Mouse (Mus musculus): Measurements from ENCODE around the gene Zfp62.
"Not testable (repeated sequence)": the region's sequence is repeated elsewhere in the genome, so short reads cannot be mapped to it uniquely, and the experiment has no call there.

Zfp62 gene

DNA sequence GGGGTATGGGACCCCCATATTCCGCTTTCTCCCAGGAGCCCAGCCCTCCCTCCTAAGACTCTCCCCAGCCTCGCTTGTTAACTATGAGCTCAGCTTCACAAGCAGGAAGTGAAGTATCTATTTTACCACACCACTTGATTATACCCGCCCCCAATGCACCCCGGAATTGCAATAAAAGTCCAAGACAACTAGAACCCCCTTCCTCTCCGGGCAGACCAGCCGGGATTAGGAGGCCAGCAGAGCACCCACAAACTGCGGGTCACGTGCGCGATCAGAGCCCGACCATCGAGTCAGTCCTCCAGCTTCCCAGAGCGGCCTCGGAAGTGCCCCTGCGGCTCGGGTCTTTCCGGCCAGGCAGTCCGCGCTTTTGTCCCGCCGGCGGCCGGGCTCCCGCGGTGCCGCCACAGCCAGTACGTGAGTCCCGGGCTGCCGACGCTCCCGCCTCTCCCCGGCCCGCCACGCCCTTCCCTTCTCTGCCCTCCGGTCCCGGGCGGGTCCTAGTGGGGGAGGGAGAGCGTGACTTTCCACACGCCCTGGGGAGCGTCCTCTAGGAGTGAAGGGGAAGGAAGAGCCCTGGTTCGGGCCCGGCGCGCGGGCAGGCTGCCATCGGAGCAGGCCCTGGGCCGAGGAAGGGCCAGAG, at the start of gene Zfp62:
Gene Zfp62 (plus strand): TSS at position 164 of the 640 bp plus-strand sequence.
- DNase-seq = peak; percentile 96

DNA sequence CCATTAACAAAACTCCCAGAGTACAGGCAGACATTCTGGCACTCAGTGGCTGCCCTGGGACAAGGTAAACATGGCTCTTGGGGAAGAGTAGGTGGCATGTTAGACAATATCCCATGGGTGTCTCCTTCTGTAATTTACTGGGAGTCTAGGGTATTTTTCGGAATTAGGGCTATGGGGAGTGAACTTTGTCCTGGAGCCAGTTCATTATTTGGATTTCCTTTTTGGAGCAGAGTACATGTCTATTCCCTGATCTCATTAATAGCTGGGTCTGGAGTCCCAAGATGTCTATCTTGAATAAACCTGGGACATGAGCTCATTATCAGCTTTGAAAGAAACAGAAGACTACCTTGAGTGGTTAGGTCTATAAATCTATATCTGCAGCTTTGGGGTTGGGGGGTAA, 49.0 kb upstream of the Zfp62 start, which contains the start of gene Olfr1394:
Gene Olfr1394 (plus strand): TSS at position 301 of the 400 bp plus-strand sequence.
- no peak for DNase-seq

DNA sequence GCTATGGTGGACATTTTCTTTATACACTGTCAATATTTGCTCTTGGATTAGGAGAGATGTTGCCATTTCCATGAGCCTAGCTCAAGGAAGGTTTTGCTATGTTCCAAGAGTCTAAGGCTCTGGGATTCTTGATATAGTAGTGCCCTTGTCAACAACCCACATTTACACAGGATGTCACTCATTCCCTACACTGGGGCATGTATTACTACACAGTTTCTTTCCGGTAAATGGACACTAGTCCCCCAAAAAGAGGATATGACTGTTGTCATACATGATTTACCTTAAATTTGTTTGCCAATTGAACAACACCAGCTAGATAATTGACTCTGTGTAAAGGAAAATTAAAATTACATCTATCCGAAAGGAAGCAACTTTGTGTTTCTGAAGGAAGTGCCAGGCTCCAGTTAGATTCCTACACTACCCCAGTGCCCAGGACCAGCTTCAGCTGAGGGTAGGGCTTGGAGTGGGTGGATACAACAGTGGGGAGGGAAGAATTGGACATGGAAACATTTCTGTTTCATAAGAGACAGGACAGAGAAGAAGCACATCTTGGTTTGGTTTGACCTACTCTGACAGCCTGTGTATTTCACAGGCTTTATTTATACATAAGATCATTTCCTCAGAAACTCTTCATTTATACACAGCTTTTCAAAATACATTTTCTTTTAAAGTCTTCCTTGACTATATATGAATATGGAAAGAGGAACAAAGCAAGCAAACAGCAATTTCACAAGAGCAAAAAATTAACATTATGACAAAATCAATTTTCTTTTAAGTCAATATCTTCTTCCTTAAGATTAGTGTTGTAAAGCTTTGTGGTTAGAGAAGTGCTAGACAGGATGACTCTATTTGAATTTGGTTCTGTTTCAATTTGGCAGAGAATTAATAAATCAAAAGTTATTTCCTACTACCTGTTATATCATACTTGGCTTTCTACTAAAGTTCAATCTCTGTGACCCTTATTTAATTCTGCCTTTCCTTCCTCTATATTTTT, 46.0 kb upstream of the Zfp62 start:
- no peak for DNase-seq

DNA sequence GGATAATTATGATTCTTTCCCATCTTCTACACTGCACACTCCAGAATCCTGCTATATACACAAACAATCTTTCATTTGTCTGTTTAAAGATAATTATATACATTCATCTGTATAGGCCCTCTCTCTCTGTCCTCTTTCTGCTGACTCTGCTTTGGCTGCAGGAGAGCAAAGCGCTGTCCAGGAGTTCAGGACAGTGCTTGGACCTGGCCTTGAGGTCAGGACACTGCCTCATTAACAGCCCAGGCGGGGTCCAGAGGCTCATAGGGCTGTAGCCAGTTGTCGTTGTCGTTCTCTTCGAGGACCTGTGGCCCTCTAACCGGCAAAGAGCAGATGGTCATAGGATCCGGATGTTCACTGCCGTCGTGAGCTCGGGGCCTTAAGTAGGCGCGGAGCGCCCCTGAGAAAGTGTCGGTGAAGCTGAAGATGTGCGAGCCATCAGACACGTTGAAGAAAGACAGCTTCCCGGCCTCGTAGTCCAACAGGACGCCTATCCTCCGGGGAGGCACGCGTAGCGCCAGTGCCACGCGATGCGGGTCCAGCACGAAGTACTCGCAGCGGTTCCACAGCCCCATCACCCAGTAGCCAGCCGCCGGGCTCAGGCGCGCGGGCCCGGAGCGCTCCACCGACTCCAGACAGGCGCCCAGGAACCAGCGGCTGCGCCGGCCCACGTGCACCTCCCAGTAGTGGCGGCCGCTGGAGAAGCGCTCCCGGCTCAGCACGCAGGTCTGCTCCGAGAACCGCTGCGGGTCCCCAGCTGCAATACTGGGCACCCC, 34.1 kb upstream of the Zfp62 start:
- DNase-seq = peak; percentile 15

DNA sequence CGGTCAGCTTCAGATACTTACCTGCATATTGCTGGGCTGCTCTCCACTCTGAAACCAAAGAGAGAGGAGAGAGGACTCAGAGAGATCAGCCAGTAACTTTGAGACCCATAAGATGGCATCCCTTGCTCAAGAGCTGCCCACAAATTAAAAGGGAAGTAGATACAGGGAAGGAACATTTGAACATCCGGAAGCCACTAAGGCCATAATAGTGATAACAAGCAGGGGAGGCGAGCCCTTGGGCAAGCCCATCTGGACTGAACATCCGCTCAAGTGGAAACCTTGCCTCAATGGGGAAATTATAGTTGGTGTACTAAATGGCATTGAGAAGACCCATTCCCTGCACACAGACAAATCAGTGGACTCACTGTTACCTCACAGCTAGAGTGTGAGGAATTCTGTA, 32.5 kb upstream of the Zfp62 start:
- DNase-seq = no peak

DNA sequence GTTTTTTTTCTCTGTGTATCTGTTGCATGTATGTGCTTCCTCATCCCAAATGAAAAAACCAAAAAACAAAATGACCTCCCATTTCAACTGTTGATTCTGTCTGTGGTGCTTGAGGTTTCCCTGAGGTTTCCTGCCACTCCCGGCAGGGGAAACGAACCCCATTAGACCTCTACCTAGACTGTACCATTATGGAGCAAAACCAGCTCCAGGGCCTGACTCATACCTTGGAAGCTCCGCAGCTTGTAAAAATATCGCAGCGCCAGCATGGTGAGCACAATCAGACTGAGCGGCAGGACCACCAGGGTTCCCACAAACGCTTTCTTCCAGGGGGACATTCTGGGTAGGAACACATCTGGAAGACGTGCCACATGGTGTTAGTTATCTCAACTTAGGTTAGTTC, 27.7 kb upstream of the Zfp62 start:
- DNase-seq = no peak

DNA sequence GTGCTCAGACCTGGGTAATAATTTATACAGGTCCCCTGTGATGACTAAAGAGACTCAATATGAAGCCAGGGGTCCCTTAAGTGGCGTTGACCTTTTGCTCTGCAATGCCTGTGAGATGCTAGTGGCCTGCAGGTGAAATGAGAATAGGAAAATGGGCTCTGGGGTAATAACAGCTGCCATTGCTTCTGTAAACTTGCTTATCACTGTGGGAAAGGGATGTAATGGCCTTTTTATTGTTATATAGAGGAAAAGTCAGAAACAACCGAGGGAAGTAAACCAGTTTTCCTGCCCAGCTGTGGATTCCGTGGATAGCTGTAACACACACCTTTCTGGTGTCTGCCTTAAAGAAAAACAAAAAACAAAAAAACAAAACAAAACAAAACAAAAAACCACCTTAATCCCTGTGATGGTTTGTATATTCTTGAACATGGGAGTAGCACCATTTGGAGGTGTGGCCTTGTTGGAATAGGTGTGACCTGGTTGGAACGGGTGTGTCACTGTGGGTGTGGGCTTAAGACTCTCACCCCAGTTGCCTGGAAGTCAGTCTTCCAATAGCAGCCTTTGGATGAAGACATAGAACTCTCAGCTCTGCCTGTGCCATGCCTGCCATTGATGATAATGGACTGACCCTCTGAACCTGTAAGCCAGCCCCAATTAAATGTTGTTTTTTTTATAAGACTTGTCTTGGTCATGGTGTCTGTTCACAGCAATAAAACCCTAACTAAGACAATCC, 26.9 kb upstream of the Zfp62 start:
- not testable (repeated sequence) for DNase-seq

DNA sequence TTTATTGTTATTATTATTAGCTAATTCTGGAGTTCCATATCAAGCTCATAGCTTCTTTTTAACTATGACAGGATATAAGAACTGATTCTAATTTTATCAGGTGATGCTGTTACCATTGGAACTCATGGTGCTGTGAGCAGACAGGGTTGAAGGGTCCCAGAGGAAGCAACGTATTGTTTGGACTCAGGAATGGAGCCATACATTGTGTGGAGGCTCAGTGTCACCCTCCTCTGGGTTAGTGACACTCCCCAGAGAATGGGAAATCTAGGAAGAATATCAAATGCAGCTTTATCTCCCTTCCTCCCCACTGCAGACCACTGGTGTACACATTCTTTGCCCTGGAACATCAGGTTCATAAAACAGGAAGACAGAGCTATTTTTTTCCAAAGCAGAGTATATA, 19.9 kb upstream of the Zfp62 start:
- no peak for DNase-seq

DNA sequence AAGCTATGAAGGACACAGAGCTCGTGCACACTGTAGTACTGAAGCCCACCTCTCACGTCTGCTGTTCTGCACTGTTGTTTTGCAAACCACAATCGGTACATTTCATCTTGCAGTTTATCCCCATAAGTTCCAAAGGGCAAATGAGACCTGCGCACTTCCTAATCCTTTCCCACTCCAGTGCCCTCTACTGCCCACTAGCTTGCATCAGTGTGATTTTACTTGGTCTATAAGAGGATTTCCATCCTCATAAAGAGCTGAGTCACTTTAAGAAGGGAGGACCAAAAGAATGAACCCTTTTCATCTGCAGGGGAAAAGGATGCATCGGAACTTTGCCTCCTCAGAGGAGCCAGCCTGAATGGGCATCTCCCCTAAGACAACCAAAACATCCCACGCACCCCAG, 16.6 kb upstream of the Zfp62 start:
- DNase-seq = no peak

DNA sequence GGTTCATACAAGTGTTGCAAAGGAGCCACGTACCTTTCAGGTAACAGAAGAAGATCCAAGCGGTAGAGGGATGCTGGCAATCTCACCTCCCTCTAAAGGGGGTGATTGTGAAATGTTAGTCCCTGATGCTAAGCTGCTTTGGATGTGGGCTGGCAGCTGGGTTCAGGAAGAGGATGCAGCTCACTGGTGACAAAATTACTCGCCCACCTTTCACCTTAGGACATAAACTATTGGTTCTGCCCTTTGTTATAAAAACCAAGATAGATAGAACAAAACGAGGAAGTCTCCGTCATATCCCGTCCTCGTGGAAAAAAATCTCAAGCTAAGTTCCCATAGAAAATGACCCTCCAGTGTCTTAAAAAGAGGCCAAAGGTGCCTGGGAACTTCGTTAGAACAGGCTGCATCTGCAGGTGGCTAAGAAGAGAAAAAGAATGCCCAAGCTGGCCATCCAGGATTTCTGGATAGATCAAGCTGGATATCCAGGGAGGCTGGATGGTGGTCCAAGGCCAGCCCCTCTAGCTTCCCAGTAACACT, 16.1 kb upstream of the Zfp62 start, which contains the start of gene Btnl9:
Gene Btnl9 (minus strand): TSS at position 205 of the 534 bp plus-strand sequence.
- peak; percentile 14 for DNase-seq

DNA sequence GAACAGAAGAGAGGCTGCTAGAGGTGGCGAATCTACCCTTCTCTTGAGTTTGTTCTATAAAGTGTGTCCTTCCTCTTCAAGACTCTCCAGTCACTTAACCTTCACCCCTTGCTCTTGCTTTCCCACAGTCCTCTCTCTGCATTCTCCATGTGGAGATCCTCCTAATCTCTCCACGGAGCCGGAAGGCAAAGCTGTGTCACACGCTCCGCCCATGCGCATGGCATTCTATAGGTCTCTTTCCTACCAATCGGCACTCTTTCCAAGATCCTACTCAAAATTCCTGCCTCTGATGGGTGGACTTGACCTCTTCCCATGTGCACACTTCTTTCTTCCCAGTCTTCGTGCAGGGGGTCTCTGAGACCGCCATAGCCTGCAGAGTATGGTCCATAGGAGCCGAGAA, 15.4 kb upstream of the Zfp62 start:
- DNase-seq = no peak

DNA sequence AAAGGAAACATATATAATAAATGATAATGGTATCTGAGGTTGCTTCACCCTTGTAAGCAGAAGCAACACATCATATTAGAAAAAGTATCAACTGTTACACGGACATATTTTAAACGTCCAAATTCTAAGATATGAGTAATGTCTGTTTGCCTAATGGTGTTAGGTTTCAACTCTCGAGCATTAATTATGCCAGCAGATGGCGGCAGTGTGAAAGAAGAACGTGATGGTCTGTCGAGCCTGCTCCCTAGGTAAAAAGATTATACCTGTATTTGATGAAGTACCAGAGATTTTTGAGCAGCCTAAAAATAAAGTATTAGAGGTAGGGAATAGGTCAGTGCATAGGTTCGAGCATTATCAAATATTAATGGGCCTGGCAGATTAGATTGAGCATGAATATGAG, 13.4 kb upstream of the Zfp62 start:
- DNase-seq = peak; percentile 85

DNA sequence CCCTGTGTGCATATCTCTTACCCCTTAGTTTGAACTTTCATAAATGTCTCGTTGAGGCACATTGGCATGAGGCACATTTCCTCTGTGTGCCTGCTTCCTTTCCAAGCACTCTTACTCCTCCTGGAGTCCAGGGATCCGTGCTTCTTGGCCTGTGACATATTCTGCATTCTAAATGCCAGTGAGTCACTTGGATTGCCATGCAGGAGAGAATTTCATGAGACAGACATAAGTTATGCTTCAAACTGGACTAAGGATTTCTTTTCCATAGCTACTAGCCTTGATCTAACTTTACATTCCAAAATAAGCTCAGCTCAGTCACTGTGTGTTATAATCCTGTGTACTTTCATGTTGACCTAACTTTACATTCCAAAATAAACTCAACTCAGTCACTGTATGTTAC, 12.0 kb upstream of the Zfp62 start:
- no peak for DNase-seq

DNA sequence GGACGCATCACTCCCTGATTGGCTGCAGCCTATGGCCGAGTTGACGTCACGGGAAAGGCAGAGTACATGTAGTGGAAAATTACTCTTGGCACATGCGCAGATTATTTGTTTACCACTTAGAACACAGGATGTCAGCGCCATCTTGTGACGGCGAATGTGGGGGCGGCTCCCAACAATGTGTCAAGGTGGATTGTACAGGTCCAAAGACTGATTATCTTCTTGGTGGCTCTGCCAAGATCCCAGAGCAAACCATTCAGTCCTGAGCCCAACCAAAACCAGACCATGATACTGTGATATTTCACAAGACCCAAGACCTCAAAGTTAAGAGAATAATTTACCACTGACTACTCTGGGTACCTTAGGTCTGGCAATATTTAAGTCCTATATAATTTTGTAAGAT, 8.3 kb upstream of the Zfp62 start:
- DNase-seq = not testable (repeated sequence)

DNA sequence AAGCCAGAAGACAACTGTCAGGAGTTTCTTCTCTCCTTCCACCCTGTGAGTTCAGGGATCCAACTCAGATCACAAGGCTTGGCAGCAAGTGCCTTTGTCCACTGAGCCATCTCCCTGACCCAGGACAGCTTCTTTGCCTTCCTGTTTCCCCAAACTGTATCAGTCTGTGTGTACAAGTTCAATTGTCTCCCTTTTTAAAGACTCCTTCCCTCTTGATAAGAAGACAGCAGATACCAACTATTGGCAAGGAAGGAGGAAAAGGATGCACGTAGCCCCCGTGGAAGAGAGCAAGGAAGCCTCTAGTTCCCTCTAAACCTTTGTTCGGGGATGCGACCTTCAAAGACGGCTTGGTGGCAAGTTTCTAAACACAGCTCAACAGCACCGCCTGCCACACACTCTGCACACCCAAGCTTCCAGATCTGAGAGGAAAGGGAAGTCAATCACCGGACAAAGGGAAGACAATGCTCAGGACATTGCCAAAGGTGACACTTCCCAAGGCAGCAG, 7.2 kb upstream of the Zfp62 start:
- peak; percentile 45 for DNase-seq

DNA sequence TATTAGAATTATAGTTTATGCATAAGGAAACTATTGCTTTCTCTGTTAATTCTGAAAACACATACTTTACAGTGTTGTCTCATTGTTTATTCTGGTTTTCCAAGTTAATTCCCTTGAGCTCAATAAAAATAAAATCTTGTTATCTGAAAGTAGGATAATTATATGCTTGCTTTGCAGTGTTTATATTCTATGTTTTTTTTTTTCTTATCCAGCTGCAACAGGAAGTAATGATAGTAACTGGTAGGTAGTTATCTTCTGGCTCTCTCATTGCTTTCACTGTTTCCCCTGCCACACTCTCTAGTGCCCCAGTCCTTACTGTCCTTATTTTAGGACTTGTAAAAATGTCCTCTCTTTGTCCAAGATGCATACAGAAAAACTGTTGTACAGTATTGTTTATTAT, 2.4 kb upstream of the Zfp62 start:
- DNase-seq = no peak

DNA sequence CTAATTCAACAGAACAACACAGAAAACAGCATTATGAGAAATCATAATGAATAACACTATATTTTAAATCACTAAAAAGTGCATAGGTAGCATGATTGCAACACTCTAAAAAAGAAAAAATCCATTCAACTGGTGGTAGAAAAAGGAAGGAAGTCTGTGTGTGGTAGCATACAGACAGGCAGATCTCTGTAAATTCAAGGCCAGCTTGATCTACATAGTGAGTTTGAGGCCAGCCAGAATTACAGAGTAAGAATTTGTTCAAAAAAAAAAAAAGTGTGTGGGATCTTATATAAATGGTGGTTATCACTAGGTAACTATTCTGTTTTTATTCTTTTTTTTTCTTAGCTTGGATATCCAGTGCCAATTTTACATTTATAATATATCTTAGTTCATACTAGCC, 1.9 kb upstream of the Zfp62 start:
- DNase-seq = no peak

DNA sequence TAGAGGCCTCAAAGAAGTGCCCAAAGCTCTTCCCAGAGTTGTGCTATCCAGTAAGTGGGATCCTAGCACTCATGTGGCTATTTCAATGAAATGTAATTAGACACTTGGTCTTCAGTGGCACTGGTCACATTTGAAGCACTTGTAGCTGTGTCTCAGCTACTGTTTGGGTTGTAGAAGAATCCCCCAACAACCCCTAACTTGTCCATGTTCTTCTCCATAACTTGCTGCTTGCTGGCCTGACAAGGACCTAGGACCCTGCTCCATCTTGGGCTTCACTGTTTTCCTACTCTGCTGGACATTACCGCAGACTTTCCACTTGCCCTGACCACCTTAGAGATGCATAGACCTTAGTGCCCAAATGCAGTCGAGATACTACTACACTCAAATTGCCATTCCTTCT, 1.0 kb upstream of the Zfp62 start:
- no peak for DNase-seq

DNA sequence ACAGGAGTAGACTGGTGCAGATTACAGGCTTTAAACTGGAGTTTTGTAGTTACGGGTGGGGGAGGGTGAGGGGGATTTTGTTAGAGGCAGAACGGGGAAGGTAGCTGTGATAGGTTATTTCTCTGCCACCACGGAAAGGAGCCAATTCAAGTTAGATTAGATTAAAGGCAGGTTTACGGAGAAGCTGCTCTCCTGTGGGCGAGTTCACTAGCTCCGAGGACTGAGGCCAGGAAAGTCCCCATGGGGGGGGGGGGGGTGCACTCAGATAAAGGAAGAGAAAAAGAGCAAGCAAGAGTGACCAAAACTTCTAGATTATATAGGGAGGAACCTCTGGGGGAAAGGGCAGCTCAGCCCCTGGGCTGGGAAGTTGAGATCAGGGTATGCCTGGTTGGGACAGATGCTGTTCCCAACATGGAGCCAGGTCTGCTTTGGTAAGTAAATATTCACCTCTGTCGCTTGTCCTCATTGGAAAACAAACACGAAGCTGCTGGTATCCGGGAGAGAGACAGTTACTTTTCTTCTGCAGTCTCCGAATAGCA, 500 bp upstream of the Zfp62 start:
- DNase-seq = peak; percentile 45

DNA sequence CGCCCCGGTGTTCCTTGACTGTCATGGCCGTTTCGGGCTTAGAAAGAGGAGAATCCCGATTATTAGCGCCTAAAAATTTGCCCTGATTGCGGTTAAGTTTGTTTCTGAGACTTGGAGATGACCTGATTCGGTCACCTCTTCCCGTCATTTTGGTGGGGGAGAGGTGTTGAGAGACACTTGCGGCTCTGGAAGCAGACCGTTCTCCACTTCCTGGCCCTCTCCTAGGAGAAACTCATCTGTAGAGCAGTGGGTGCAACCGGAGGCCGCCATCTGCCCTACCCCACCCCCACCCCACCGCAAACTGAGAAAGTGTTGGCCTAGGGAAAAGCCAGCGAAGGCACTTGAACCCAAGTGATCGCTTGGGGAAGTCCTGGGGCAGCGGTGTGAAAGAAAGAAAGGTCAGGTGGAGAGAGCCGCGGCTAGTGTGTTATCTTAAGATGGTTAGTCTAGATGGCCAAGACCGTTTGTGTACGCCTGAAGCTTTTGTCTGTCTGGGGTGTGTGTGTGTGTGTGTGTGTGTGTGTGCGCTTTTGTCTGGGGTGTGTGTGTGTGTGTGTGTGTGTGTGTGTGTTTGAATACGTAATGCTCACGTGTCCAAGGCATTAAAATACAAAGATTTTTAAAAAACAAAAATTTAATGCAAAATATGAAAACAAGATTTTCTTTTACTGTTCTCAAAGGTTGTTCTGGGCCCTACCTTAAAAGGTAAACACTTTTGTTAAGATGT, 842 bp downstream of the Zfp62 start:
- DNase-seq = peak; percentile 46

DNA sequence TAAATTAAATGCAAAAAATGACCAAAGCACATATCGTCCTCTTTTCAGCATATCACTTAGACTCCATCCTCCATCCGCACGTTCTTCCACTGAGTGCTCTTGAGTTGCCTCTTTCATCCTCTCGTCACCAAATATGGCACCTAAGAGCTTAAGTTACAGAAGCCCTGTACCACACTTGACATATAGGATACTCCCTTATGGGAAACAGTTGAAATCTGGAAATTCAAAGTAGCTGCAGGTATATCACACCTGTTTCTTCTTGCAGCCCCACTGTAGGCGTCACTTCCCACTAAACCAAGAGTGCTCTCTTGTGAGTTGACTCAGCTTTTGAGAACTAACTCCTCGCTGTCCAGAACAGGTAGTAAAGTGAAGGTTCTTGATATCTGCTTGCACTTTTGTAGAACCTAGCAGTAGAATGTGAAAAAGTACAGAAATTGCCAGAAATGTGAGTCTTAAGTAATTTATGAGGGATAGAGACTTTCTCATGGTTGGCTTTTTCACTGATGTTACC, 2.0 kb downstream of the Zfp62 start:
- DNase-seq = no peak
